Mouse (Mus musculus) ES-Bruce4 (cell line): ENCODE measurements around the gene Llgl2. TPM values are rescaled to one million over a fixed set of nuclear protein-coding genes. Genes with fewer than 3 reads are reported as not detected.

ENCODE experiments used
- H3K27ac ChIP-seq: 2 replicates; pipeline ENCODE4 v1.5.1; 2012; ENCODE audit warnings: low read length, inconsistent platforms; ENCODE audit not compliant: insufficient read depth
- H3K27me3 ChIP-seq: 2 replicates; pipeline ENCODE4 v1.6.1; 2012; ENCODE audit warnings: mild to moderate bottlenecking, low read length, inconsistent platforms; ENCODE audit not compliant: control insufficient read depth, poor library complexity, insufficient read depth, severe bottlenecking
- H3K36me3 ChIP-seq: 2 replicates; pipeline ENCODE4 v1.6.1; 2012; ENCODE audit warnings: inconsistent platforms, mild to moderate bottlenecking, low read length, moderate library complexity; ENCODE audit not compliant: control insufficient read depth, poor library complexity, insufficient read depth, severe bottlenecking
- H3K4me1 ChIP-seq: one replicate; pipeline ENCODE4 v1.8.1; 2011; ENCODE audit warnings: low read length; ENCODE audit not compliant: control insufficient read depth, insufficient read depth
- H3K4me3 ChIP-seq: 2 replicates; pipeline ENCODE4 v1.5.1; 2011; ENCODE audit warnings: low read depth, mild to moderate bottlenecking, low read length
- H3K9ac ChIP-seq: 2 replicates; pipeline ENCODE4 v1.6.1; 2012; ENCODE audit warnings: low read depth, mild to moderate bottlenecking, inconsistent platforms; ENCODE audit not compliant: poor library complexity, severe bottlenecking
- H3K9me3 ChIP-seq: replicated peaks from 2 replicates; pipeline ENCODE4 v1.6.1; 2012; ENCODE audit warnings: mild to moderate bottlenecking, low read length, inconsistent platforms; ENCODE audit not compliant: control insufficient read depth, poor library complexity, insufficient read depth, severe bottlenecking
- CTCF ChIP-seq: IDR thresholded peaks from one replicate; pipeline ENCODE4 v1.8.1; 2011; ENCODE audit warnings: low read depth, low read length
- EP300 ChIP-seq: IDR thresholded peaks from 2 replicates; pipeline ENCODE4 v1.6.1; 2011; ENCODE audit warnings: low read depth, low read length; ENCODE audit not compliant: insufficient read depth
- POLR2A ChIP-seq: IDR thresholded peaks from one replicate; pipeline ENCODE4 v1.8.1; 2011; ENCODE audit warnings: low read length; ENCODE audit not compliant: insufficient read depth
- polyA plus RNA-seq: library from polyadenylated mRNA; stranded (reverse); fragments of >200 nt; gene quantifications from 2 replicates; pipeline ENCODE4 v1.2.4, GENCODE M21; 2011; ENCODE audit warnings: low read depth; ENCODE audit not compliant: missing spikeins, insufficient read depth, insufficient read length

Llgl2 gene
- polyA plus RNA-seq, 1 experiment, result 99.1 TPM

DNA sequence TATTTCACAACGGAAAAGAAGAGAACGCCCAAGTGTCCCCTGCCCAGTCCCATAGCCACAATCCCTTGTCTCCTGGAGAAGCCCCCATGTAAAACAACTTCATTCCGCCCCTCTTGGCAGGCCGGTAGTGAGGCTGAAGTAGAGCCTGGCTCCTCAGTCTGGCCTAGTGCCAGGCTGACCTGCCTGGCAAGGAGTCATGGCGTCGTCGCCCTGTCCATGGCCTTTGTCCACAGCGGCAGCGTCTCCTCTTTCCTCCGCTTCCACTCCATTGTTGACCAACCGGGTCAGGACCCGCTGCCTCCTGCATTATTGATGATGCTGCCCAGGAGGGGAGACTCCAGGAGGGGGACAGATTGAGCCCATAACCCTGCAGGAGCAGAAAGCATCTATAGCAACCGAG, 34.1 kb downstream of the Llgl2 start:
- TF ChIP-seq POLR2A, result no peak
- TF ChIP-seq CTCF, result no peak
- no peak for TF ChIP-seq EP300
- H3K27me3 ChIP-seq, result no peaks in the 10 kb centered on the region
- no peaks in the 10 kb centered on the region for H3K9me3 ChIP-seq
- H3K4me1 ChIP-seq, result no peaks in the 10 kb centered on the region
- H3K36me3 ChIP-seq, result peaks cover 16% of the 10 kb centered on the region
- H3K27ac ChIP-seq, result no peak overlapping the region
- H3K4me3 ChIP-seq, result peak overlapping the region; percentile 53
- H3K9ac ChIP-seq, result peak overlapping the region; percentile 41; the same call in 1 of the 2 replicates

DNA sequence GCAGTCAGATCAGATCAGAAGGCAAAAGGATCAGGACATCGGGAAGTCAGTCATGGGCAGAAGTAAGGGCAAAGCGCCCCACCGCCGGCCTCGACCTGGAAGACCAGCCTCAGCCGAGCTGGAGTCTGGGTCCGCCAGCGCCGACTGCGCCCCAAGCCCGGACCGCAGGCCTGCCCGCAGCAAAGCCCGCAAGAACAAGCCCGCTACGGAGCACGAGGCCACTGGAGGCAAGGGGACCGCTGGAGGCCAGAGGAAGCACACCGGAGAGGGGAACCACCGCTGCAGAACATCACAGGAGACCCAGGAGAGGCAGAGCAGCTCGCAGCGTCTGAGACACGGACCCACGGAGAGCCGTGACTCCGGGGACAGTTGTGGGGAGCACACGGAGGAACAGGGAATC, 34.5 kb downstream of the Llgl2 start, which contains the start of gene Myo15b:
Myo15b (plus strand) TSS at position 53 of the 400 bp plus-strand sequence.
- Histone ChIP-seq H3K4me1 (no peaks in the 10 kb centered on the region), H3K27me3 (no peaks in the 10 kb centered on the region), H3K4me3 (peak within 1 kb of the TSS; percentile 53), H3K27ac (no peak within 1 kb of the TSS), H3K9me3 (no peaks in the 10 kb centered on the region), H3K36me3 (peaks cover 13% of the 10 kb centered on the region; the same call in 1 of the 2 replicates), H3K9ac (peak within 1 kb of the TSS; percentile 41)
- TF ChIP-seq CTCF, result no peak
- no peak for TF ChIP-seq POLR2A
- no peak for TF ChIP-seq EP300

DNA sequence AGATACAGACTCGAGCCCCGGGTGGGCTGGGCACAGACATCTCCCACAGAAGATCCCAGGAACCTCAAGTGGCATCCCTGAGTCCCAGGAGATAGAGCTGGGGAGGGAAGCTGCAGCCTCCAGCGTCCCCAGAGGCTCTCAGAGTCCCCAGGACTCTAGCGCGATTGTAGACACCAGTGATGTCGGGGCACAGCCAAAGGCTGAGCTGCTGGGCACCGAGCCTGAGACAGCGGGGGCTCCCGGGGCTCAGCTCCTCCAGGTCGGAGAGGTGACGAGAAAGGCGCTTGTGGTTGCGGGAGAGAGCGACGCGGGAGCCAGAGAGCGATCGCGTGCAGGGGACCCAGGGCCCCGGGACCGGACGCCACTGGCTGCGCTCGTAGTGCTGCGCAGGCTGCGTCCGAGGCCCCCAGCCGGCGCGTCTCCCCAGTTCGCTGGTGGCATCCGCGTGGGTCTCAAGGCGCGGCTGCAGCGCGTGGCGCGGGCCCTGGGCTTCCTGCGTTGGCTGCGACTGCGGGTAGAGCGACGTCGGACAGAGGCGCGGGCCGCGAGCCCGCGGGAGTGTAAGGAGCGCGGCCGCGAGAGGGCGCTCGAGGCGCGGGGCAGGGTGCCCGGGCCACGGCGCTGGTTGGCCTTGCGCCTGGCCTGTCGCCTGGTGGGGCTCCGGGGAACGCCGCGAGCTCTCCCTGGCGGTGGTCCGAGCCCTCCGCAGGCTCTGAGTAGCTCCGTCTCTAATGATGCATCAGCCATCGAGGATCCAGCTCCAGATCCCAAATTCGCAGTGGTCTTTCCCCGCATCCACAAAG, 35.5 kb downstream of the Llgl2 start:
- H3K4me1 ChIP-seq, result no peaks in the 10 kb centered on the region
- no peak overlapping the region for H3K27ac ChIP-seq
- peak overlapping the region; percentile 53 for H3K4me3 ChIP-seq
- TF ChIP-seq CTCF (peak; percentile 89), POLR2A (no peak), EP300 (peak; percentile 32; the same call in 1 of the 2 replicates)
- H3K9ac ChIP-seq, result peak overlapping the region; percentile 41
- no peaks in the 10 kb centered on the region for H3K27me3 ChIP-seq
- H3K9me3 ChIP-seq, result no peaks in the 10 kb centered on the region
- H3K36me3 ChIP-seq, result peaks cover 8% of the 10 kb centered on the region; the same call in 1 of the 2 replicates

DNA sequence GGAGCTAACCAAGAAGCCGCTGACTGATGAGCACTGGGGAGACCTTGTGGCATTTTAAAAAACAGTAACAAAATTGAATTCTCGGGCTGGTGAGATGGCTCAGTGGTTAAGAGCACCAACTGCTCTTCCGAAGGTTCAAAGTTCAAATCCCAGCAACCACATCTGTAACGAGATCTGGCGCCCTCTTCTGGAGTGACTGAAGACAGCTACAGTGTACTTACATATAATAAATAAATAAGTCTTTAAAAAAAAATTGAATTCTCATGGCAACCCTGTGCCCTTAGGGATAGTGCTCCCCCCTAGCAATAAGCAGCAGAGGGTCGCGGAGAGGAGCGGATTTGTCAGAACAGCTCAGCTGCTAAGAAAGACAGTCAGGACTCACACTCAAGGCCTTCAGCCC, 40.0 kb downstream of the Llgl2 start:
- Histone ChIP-seq H3K9ac (no peak overlapping the region), H3K9me3 (no peaks in the 10 kb centered on the region), H3K4me1 (peaks cover 3% of the 10 kb centered on the region), H3K4me3 (no peak overlapping the region), H3K27me3 (no peaks in the 10 kb centered on the region), H3K27ac (no peak overlapping the region), H3K36me3 (no peaks in the 10 kb centered on the region)
- no peak for TF ChIP-seq CTCF
- TF ChIP-seq EP300, result no peak
- TF ChIP-seq POLR2A, result no peak

DNA sequence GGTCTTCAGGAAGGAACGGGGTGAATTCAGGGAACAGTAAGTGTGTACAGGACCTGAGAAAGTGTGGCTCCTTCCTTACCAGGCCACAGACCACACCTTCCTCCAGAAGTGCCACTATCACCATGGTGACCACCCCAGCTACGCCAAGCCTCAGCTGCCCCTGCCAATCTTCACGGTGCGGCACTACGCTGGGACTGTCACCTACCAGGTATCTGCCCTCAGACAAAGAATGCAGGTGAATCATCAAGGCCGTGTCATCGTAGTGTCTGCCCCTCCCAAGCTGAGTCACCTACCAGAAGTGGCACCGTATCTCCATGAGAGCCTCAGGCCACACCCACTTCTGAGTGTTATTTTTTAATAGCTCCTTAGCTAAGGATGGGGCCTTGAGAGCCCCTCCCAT, 45.5 kb downstream of the Llgl2 start:
- peaks cover 3% of the 10 kb centered on the region for H3K4me1 ChIP-seq
- no peaks in the 10 kb centered on the region for H3K9me3 ChIP-seq
- no peak for TF ChIP-seq EP300
- TF ChIP-seq CTCF, result no peak
- no peak for TF ChIP-seq POLR2A
- H3K27ac ChIP-seq, result no peak overlapping the region
- H3K27me3 ChIP-seq, result no peaks in the 10 kb centered on the region
- H3K36me3 ChIP-seq, result no peaks in the 10 kb centered on the region
- no peak overlapping the region for H3K4me3 ChIP-seq
- H3K9ac ChIP-seq, result no peak overlapping the region

DNA sequence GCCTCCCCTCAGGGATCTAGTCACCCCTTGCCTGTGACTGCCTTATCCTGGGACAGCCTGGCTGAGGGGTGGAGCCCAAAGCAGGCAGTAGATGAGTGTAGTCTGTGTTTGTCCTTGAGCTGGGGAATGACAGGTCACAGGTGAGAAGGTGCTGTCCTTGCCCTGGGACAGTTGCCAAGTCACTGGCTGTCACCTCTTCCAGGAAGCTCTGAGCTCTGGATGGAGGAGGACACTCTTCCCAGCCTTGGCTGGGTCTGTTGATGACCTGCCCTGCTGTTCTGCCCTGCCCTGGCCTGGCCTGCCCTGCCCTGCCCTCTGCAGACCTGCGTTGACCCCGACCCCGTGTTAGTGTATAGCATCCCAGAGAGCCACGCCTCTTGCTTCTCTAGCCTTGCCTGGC, 48.6 kb downstream of the Llgl2 start:
- no peaks in the 10 kb centered on the region for H3K36me3 ChIP-seq
- TF ChIP-seq EP300 (no peak), POLR2A (no peak), CTCF (no peak)
- H3K9me3 ChIP-seq, result no peaks in the 10 kb centered on the region
- no peaks in the 10 kb centered on the region for H3K27me3 ChIP-seq
- H3K27ac ChIP-seq, result no peak overlapping the region
- no peak overlapping the region for H3K9ac ChIP-seq
- no peak overlapping the region for H3K4me3 ChIP-seq
- H3K4me1 ChIP-seq, result no peaks in the 10 kb centered on the region
